Mouse (Mus musculus) large intestine, adult 2 months (tissue): Measurements from ENCODE around the gene Gm17387. TPM values are rescaled to one million over a fixed set of nuclear protein-coding genes. Genes with fewer than 3 reads are reported as not detected.
"Not testable (repeated sequence)": the region's sequence is repeated elsewhere in the genome, so short reads cannot be mapped to it uniquely, and the experiment has no call there.

Experiments used
- DNase-seq: peaks from one replicate; pipeline ENCODE4 v3.0.0-alpha.2; 2012; ENCODE audit warnings: low read depth, low spot score
- WGBS: fragments of 180-500 bp; shearing (Covaris S2); methylation state at CpG from one replicate; pipeline ENCODE4 v1.1.7; 2018; 5-methylcytosine and 5-hydroxymethylcytosine counted together
- polyA plus RNA-seq: library from polyadenylated mRNA; depleted of rRNA; stranded (reverse); fragments of >200 nt; gene quantifications from 2 replicates; pipeline ENCODE4 v1.2.3, GENCODE M21; 2012

The Gm17387 gene
- polyA plus RNA-seq, 1 experiment, result not detected

- 83% methylated on average over 7 of the region's 7 CpGs for WGBS
- no peak for DNase-seq
Measured at GRCm38 (mm10) chr7:141011238-141011770, 17.6 kb upstream of the Gm17387 start.

DNA sequence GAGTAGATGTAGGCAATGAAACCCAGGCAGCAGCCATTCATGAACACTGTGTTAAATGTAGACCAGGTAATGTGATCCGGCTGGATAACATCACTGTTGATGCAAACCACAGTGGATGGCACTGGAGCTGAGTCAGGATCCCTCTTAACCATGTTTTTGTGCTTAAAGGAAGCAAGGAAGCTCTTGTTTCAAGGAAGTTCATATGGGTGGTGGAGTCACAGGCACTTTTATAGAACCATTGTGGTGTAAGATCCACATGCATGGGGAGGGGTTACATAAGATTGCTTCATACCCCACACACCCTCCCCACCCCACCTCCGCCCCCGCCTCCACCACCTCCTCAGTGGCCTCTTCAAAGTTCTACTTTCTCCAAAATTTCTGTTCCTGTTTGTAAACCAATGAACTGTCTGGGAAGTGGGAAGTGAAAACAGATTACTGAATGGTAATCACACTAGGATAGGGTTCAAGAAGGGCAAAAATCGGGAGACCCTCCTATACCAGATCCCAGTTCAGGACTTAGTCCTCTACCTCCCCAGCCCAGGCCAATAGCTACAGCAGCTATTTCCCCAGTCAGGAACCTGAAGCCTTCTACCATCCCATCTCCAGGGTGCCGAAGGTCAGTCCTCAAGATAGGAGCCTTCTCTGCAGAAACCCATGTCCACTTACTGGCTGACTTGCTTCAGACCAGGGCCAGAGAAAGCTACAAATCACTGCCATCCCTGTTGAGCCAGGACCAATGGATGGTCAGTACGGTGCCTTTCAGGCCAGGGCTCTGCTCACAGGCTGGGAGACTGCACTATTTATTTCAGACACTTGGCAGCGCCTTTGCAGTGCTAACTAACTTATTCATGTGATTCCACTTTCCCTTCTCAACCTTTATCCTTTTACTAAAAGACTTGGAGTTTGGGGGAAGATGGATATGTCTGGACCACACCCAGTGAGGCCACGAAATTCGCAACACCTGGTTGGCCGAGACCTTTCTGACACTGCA is 11.9 kb upstream of the Gm17387 start:
- no peak for DNase-seq
- WGBS, result 73% methylated on average over 10 of the region's 10 CpGs

DNA sequence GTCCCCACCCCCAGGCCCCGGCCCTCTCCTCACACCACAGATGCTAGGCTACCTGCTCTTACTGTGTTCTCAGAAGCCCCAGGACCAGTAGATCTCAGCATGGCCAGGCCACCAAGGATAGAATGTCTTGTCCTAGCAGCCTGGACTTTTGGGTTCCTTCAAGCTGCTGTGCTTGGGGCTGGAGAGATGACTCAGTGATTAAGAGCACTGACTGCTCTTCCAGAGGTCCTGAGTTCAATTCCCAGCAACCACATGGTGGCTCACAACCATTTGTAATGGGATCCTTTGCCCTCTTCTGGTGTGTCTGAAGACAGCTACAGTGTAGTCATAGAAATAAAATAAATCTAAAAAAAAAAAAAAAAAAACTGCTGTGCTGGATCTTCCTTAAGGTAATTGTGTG is 11.1 kb upstream of the Gm17387 start, which contains the start of gene Ifitm6:
TSS of gene Ifitm6 (minus strand) at position 101 of the 400 bp plus-strand sequence.
- WGBS, result 83% methylated on average over 1 of the region's 1 CpGs
- DNase-seq, result not testable (repeated sequence)

DNA sequence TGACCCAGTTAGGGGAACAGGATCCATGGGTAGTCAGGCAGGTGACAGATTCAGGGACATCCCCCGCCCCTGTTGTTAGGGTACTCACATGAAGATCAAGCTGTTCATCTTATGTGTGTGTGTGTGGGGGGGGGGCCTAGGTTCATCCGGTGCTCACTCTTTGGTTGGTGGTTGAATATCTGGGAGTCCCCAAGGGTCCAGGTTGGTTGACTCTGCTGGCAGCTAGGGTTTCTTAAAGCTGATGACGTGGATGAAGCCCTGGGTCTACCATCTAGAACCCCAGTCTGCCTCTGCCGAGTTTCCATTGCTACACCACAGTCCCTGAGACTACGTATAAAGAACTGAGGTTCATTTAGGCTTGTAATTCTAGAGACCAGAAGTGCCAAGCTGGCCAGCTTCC is 9.9 kb upstream of the Gm17387 start:
- 94% methylated on average over 5 of the region's 5 CpGs for whole genome bisulfite sequencing
- DNase-seq, result no peak

- DNase-seq, result no peak
- 79% methylated on average over 14 of the region's 14 CpGs for WGBS
Measured at GRCm38 (mm10) chr7:141021489-141022449, 7.2 kb upstream of the Gm17387 start.

DNA sequence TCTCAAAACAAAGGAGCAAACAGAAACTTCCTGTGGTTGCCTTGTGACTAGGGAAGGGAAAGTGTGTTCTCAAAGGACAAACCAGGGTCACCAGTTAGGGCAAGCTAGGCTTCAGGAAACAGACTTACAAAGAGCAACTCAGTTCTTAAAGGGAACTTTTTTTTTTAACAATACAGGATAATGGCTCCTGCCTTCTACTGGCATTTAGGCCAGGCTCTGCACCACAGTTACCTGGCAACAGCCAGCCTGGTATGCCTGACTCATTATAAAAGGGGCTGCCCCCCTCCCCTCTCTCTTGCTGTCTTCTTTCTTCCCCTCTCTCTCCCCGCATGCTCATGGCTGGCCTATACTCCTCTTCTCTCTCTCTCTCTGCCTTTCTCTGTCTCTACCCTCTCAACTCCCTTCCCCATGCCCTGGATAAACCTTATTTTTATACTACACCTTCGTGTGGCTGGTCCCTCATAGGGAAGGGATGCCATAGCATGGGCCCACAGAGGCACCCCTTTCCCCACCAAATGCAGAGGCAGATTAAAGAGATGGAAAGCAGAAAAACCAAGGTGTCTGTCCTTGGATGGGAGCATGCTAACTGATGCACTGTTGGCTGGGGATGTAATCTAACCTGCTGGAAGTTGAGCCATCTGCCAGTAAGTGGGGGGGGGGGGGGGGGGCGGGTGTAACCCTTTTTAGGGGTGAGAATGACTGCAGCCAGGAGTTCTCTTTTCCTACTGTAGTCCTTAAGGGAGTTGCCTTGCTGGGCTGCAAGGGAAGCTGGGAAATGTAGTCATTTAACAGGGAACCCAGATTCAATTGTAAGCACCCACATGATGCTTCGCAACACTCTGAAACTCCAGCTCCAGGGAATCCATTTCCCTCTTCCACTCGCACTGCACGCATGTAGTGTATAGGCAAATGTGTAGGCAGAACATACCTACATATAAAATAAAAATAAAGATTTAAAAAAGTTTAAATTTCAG is 3.8 kb upstream of the Gm17387 start:
- WGBS, result 62% methylated on average over 6 of the region's 6 CpGs
- no peak for DNase-seq

DNA sequence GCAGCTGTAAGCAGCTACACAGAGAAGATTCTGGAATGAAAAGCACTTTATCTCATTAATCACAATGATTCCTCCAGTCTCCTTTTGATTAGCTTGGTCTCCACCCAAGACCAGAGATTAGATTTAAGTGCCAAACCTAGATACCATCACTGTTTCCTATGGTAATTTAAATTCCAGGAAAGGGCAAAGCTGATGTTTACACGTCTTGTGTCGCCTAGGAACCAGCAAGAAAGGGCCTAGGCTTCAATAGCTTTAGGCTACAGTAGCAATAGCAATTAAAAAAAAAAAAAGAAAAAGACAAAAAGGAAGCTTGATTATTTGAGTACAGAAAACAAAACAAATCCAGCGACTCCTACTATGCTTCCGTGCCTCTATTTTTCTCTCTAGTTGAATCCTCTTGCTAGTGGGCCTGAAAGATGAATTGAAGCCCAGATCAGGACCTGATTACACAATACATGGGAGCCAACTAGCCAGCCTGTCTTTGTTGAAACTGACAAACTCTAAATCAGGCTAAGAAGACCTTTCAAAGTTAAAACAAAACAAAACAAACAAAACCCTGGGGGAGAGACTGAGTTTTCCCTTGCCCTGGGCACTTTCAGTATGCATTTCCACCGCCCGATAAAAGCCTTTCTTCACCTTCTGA is 2.7 kb upstream of the Gm17387 start:
- WGBS, result 40% methylated on average over 6 of the region's 6 CpGs
- no peak for DNase-seq

GRCm38 (mm10) chr7:141026740-141027098 is 2.2 kb upstream of the Gm17387 start:
- WGBS, result 64% methylated on average over 5 of the region's 5 CpGs

DNA sequence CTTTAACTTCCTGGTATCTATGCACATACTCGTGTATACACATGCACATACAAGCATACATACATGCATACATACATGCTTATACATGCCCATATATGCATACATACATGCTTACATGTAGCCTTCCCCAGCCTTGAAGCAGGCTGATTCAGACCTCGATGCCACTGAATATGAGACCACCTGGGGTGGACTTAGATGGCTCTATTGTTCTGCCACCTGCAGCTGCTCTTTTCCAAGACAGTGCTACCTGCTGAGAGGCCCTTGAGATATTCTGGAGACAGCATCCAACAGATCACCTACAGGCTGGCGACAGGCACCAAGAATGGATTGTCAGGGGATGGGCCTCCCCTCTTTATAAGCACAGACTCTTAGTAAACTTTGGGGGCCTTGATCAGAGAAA is 1.5 kb downstream of the Gm17387 start:
- 65% methylated on average over 3 of the region's 3 CpGs for WGBS
- no peak for DNase-seq

More at GRCm38 (mm10) chr7:141026740-141027098, 2.2 kb upstream of the Gm17387 start:
- no peak for DNase-seq

GRCm38 (mm10) chr7:141032458-141033167 is 3.7 kb downstream of the Gm17387 start:
- 54% methylated on average over 9 of the region's 9 CpGs for WGBS
- DNase-seq, result no peak

DNA sequence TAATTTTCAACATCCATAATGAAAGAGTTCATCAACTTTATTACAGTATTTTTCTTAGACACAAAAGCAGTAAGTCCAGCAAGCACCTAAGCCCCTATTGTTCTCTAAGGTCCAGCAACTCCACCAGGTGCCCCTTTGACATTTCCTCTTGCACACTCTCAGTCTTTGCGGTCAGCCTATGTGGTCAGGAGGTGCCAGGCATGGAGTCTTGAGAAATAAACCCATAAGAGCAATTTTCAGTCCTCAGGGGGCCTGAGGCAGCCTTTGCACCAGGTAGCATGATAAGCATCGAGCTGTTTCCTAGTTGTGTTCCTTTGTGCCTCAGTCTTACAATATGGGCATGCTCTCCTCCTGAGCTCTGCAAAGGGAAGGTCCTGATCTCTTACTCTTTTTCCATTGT is 7.7 kb downstream of the Gm17387 start:
- WGBS, result 86% methylated on average over 1 of the region's 2 CpGs
- not testable (repeated sequence) for DNase-seq

- no peak for DNase-seq
- WGBS, result 30% methylated on average over 21 of the region's 21 CpGs
Measured at GRCm38 (mm10) chr7:141038090-141039032, 9.4 kb downstream of the Gm17387 start.

DNA sequence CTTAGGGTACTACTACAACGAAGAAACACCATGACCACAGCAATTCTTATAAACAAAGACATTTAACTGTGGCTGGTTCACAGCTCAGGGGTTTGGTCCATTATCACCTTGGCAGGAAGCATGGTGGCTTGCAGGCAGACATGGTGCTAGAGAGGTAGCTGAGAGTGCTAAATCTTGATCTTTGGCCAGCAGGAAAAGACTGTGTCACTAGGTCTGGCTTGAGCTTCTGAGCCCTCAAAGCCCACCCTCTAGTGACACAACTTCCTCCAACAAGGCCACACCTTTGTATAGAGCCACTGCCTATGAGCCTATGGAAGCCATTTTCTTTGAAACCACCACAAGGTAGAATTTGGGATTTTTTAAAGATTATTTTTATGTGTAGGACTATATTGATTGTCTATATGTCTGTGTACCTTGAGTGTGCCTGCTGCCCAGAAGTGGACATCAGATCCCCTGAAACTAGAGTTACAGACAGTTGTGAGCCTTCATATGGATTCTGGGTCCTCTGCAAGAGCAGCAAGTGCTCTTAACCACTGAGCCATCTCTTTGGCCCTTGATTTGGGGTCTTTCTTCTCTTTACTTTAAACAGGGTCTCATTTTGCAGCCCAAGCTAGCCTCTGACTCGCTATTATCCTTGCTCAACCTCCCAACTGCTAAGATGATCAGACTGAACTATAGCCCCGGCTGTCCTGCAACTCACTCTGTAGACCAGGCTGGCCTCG is 10.6 kb downstream of the Gm17387 start:
- 96% methylated on average over 4 of the region's 4 CpGs for WGBS
- DNase-seq, result no peak

GRCm38 (mm10) chr7:141040867-141041606 is 12.1 kb downstream of the Gm17387 start:
- 27% methylated on average over 6 of the region's 9 CpGs for WGBS
- no peak for DNase-seq

DNA sequence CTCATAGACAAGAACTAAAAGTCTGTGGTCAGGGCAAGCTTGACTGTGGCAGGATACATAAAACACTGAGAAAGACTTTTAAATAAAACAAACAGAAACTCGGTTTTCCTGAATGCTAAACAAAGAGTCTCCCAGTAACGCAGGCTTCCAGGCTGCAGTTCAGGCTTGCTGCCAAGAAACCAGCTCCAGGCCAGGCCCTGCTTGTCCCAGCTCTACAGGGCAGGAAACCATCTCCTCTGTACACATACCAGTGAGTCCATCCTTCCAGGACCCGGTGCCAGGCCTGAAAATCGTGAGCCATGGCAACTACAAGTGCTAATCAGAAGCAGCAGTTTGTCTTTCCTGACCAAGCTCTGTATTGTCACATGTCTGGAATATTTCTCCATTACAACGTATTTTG is 12.7 kb downstream of the Gm17387 start:
- WGBS, result 3% methylated on average over 5 of the region's 5 CpGs
- DNase-seq, result no peak
